Mouse (Mus musculus) lung, embryonic 14.5 days (tissue): ENCODE measurements around the gene Rap1gap2. TPM values are rescaled to one million over a fixed set of nuclear protein-coding genes. Genes with fewer than 3 reads are reported as not detected.

Source experiments
- ATAC-seq: fragments of 200-750 bp; cut with Nextera tagmentation; 2 replicates; pipeline ENCODE4 v1.8.0; 2017; ENCODE audit warnings: mild to moderate bottlenecking, moderate TSS enrichment, moderate library complexity; ENCODE audit not compliant: insufficient read depth
- DNase-seq: peaks from one replicate; pipeline ENCODE4 v3.0.0-alpha.2; 2015
- H3K27ac ChIP-seq: fragments of 300-500 bp; sonication (generic); 2 replicates; pipeline ENCODE4 v1.5.1; 2014; ENCODE audit warnings: low read depth, mild to moderate bottlenecking, moderate library complexity
- H3K27me3 ChIP-seq: fragments of 300-500 bp; sonication (generic); 2 replicates; pipeline ENCODE4 v1.6.1; 2014; ENCODE audit warnings: low read length, control low read depth; ENCODE audit not compliant: insufficient read depth
- H3K36me3 ChIP-seq: fragments of 300-500 bp; sonication (generic); 2 replicates; pipeline ENCODE4 v1.6.1; 2014; ENCODE audit warnings: control low read depth; ENCODE audit not compliant: insufficient read depth
- H3K4me1 ChIP-seq: fragments of 300-500 bp; sonication (generic); 2 replicates; pipeline ENCODE4 v1.6.1; 2014; ENCODE audit warnings: antibody characterized with exemption, control low read depth; ENCODE audit not compliant: insufficient read depth
- H3K4me2 ChIP-seq: fragments of 300-500 bp; sonication (generic); 2 replicates; pipeline ENCODE4 v1.6.1; 2014; ENCODE audit warnings: mild to moderate bottlenecking
- H3K4me3 ChIP-seq: fragments of 300-500 bp; sonication (generic); 2 replicates; pipeline ENCODE4 v1.5.1; 2014; ENCODE audit warnings: low read depth, low read length
- H3K9ac ChIP-seq: fragments of 300-500 bp; sonication (generic); 2 replicates; pipeline ENCODE4 v1.6.1; 2014
- H3K9me3 ChIP-seq: fragments of 300-500 bp; sonication (generic); 2 replicates; pipeline ENCODE4 v1.6.1; 2016; ENCODE audit warnings: low read depth, low read length, control low read depth
- CTCF ChIP-seq: IDR thresholded peaks from 2 replicates; pipeline ENCODE4 v1.5.1; 2016; ENCODE audit warnings: antibody characterized with exemption, low read depth
- WGBS: fragments of 180-500 bp; shearing (Covaris S2); extraction: QIAGEN DNeasy Blood & Tissue Kit; methylation state at CpG from one replicate; pipeline ENCODE4 v1.1.7; 2014; 5-methylcytosine and 5-hydroxymethylcytosine counted together
- polyA plus RNA-seq: library from polyadenylated mRNA; unstranded; fragments of >200 nt; fragmentation: Nextera tagmentation; extraction: Ambion mirVana; gene quantifications from 2 replicates; pipeline ENCODE4 v1.2.1, GENCODE M21; 2014

The Rap1gap2 gene
- polyA plus RNA-seq, 1 experiment from 2014 or later, result 2.6 TPM

GRCm38 (mm10) chr11:74499521-74500099 lies 111.1 kb downstream of the Rap1gap2 start:
- WGBS, result 50% methylated on average over 8 of the region's 8 CpGs
- TF ChIP-seq CTCF, result no peak
- H3K9me3 ChIP-seq, result no peaks in the 10 kb centered on the region
- ATAC-seq (no peak), DNase-seq (no peak)
- no peak overlapping the region for H3K27ac ChIP-seq
- no peak overlapping the region for H3K4me2 ChIP-seq
- no peaks in the 10 kb centered on the region for H3K27me3 ChIP-seq
- H3K4me1 ChIP-seq, result no peaks in the 10 kb centered on the region
- no peak overlapping the region for H3K9ac ChIP-seq
- H3K36me3 ChIP-seq, result no peaks in the 10 kb centered on the region
- no peak overlapping the region for H3K4me3 ChIP-seq

- 24% methylated on average over 3 of the region's 3 CpGs for whole genome bisulfite sequencing
- no peak overlapping the region for H3K4me3 ChIP-seq
- no peak overlapping the region for H3K9ac ChIP-seq
- TF ChIP-seq CTCF, result no peak
- no peak for DNase-seq
- no peaks in the 10 kb centered on the region for H3K27me3 ChIP-seq
- H3K9me3 ChIP-seq, result no peaks in the 10 kb centered on the region
- no peak overlapping the region for H3K4me2 ChIP-seq
- H3K4me1 ChIP-seq, result no peaks in the 10 kb centered on the region
- H3K36me3 ChIP-seq, result no peaks in the 10 kb centered on the region
- no peak overlapping the region for H3K27ac ChIP-seq
- no peak for ATAC-seq
These were observed 111.7 kb downstream of the Rap1gap2 start for GRCm38 (mm10) chr11:74499058-74499457.

GRCm38 (mm10) chr11:74496581-74496980 lies 114.1 kb downstream of the Rap1gap2 start:
- H3K36me3 ChIP-seq, result no peaks in the 10 kb centered on the region
- H3K4me2 ChIP-seq, result no peak overlapping the region
- H3K9me3 ChIP-seq, result no peaks in the 10 kb centered on the region
- TF ChIP-seq CTCF, result no peak
- H3K27me3 ChIP-seq, result no peaks in the 10 kb centered on the region
- H3K4me1 ChIP-seq, result 0 out of 2 replicates have a peak, but pooled peaks cover 4% of the 10 kb centered on the region
- WGBS, result 90% methylated on average over 3 of the region's 3 CpGs
- no peak for ATAC-seq
- H3K4me3 ChIP-seq, result no peak overlapping the region
- no peak overlapping the region for H3K27ac ChIP-seq
- no peak overlapping the region for H3K9ac ChIP-seq
- no peak for DNase-seq

- no peak overlapping the region for H3K4me3 ChIP-seq
- H3K27ac ChIP-seq, result no peak overlapping the region
- H3K9ac ChIP-seq, result no peak overlapping the region
- H3K4me2 ChIP-seq, result peak overlapping the region; percentile 34; the same call in 1 of the 2 replicates
- ATAC-seq, result no peak; the same call in 1 of the 2 replicates
- H3K27me3 ChIP-seq, result no peaks in the 10 kb centered on the region
- H3K9me3 ChIP-seq, result no peaks in the 10 kb centered on the region
- DNase-seq, result no peak
- TF ChIP-seq CTCF, result no peak
- WGBS, result 52% methylated on average over 8 of the region's 8 CpGs
- 0 out of 2 replicates have a peak, but pooled peaks cover 4% of the 10 kb centered on the region for H3K4me1 ChIP-seq
- H3K36me3 ChIP-seq, result no peaks in the 10 kb centered on the region
These were observed 116.8 kb downstream of the Rap1gap2 start for GRCm38 (mm10) chr11:74493936-74494335.

- ATAC-seq (no peak), DNase-seq (peak; percentile 32)
- H3K27me3 ChIP-seq, result no peaks in the 10 kb centered on the region
- peak overlapping the region; percentile 34; the same call in 1 of the 2 replicates for H3K4me2 ChIP-seq
- no peak overlapping the region for H3K9ac ChIP-seq
- no peaks in the 10 kb centered on the region for H3K9me3 ChIP-seq
- TF ChIP-seq CTCF, result no peak
- no peaks in the 10 kb centered on the region for H3K36me3 ChIP-seq
- no peak overlapping the region for H3K4me3 ChIP-seq
- WGBS, result 46% methylated on average over 11 of the region's 11 CpGs
- no peak overlapping the region for H3K27ac ChIP-seq
- H3K4me1 ChIP-seq, result 0 out of 2 replicates have a peak, but pooled peaks cover 4% of the 10 kb centered on the region
These were observed 117.4 kb downstream of the Rap1gap2 start for GRCm38 (mm10) chr11:74493172-74493862.

DNA sequence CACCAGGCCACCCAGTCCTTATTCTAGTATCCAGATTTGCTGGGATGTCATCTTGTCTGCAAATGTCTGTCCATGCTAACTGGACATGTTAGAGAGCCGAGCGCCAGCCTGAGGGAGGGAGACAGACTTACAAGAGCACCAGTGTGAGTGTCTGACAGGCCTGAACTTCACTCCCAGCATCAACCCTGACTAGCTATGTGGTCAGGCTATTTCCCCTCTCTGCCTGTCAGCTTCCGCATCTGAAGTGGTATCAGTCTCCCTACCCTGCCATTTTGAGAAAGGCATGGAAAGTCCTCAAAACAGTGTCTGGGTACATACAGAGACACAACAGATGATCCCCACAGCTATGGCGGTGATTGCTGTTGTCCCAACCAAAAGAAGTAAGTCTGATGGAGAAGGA lies 119.6 kb downstream of the Rap1gap2 start:
- H3K27ac ChIP-seq, result no peak overlapping the region
- H3K4me2 ChIP-seq, result no peak overlapping the region
- no peaks in the 10 kb centered on the region for H3K27me3 ChIP-seq
- ATAC-seq, result no peak
- TF ChIP-seq CTCF, result no peak
- H3K36me3 ChIP-seq, result no peaks in the 10 kb centered on the region
- no peak overlapping the region for H3K4me3 ChIP-seq
- no peak overlapping the region for H3K9ac ChIP-seq
- DNase-seq, result no peak
- no peaks in the 10 kb centered on the region for H3K9me3 ChIP-seq
- 0 out of 2 replicates have a peak, but pooled peaks cover 4% of the 10 kb centered on the region for H3K4me1 ChIP-seq
- WGBS, result 92% methylated on average over 4 of the region's 4 CpGs

DNA sequence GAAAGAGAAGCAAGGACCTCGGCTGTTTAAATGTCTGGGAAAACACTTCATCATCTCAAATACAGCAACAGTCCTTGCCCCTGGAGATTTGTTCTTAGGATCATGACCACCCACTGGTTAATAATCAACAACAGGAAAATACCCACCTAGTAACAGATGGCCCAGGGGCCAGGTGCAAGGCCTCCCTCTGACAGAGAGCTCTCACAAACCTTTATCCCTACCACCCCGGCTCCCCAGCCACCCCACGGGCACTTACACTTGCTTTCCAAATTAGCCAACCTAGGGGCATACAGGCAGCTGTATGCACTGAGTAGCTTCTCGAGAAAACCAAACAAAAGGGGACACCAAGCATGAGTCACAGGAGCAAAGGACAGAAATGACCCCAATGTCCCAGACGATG lies 121.5 kb downstream of the Rap1gap2 start:
- no peak overlapping the region for H3K9ac ChIP-seq
- TF ChIP-seq CTCF, result no peak
- H3K4me1 ChIP-seq, result 0 out of 2 replicates have a peak, but pooled peaks cover 4% of the 10 kb centered on the region
- no peaks in the 10 kb centered on the region for H3K27me3 ChIP-seq
- ATAC-seq (no peak), DNase-seq (no peak)
- no peaks in the 10 kb centered on the region for H3K36me3 ChIP-seq
- H3K9me3 ChIP-seq, result no peaks in the 10 kb centered on the region
- H3K27ac ChIP-seq, result no peak overlapping the region
- H3K4me3 ChIP-seq, result no peak overlapping the region
- H3K4me2 ChIP-seq, result no peak overlapping the region
- WGBS, result 52% methylated on average over 5 of the region's 5 CpGs
